Mouse (Mus musculus) frontal cortex, adult (tissue): ENCODE measurements at regions not wholly inside any gene's neighbourhood (a gene's known extent, or its start where the extent isn't known, plus 50 kb on each side); places are given as distances from the start of the nearest gene placed in this dataset.

ENCODE experiments used
- ATAC-seq: cut with Nextera tagmentation; 2 replicates; pipeline ENCODE4 v1.9.2; 2017; ENCODE audit warnings: mild to moderate bottlenecking, moderate library complexity, mixed read lengths; ENCODE audit not compliant: low TSS enrichment

DNA sequence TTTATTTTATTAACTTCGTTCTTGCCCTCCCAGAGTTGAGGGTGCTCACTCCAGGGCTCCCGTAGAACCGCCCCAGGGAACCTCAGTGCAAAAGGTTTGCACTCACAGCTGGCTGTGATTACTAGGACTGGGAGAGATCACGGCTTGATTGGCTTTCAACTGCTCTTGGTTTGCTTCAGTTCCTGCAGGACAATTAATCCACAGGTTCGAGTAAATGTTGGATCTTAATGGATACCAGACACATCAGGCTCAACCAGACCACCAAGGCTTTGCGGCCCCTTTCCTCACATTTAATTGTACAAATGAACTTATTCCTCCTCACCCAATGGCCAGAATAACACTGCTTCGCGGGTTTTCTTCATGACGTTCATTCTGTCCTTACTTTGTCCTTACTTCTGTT, 502.9 kb downstream of the Kcnj2 start:
- no peak for ATAC-seq

DNA sequence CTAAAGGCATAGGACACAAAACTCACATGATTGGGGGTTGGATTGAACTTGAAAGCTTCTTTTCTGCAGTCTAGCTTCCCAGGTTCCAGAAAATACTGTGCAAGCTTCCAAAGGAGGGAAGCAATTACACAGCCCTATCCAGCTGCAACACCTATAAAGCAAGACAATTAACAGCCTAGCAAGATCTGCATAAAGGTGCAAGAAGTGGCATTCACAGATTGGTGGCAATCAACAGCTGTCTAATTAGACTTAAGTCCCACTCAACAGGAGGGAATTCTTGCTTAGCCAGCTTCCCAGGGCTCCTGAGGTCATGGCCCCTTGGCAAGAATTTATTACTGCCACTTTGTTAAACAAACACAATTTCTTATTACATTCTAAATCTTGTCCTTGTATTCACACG, 511.9 kb downstream of the Kcnj2 start:
- ATAC-seq, result no peak

GRCm38 (mm10) chr11:111582980-111583379, 517.0 kb downstream of the Kcnj2 start:
- no peak for ATAC-seq

GRCm38 (mm10) chr11:111583606-111584005, 517.6 kb downstream of the Kcnj2 start:
- ATAC-seq, result no peak

DNA sequence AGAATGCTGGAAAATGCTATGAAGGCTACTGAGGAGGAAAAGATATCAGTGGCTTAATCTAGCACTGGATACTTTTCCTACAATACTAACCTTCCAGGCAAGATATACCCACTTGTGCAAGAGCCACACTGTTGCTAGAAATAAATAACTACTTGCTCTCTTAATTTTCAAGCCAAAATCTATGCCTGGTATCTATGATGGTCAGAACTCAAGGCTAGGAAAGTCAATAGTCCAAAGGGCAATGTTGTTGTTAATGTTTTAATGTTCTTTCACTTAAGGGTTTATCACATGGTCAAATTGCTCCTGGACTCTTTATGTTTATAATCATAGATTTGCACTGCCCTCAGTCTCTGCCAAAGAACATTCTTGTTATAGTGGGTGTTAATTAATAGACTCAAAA, 533.5 kb downstream of the Kcnj2 start:
- ATAC-seq, result no peak

GRCm38 (mm10) chr11:111605146-111605545, 539.2 kb downstream of the Kcnj2 start:
- no peak for ATAC-seq

DNA sequence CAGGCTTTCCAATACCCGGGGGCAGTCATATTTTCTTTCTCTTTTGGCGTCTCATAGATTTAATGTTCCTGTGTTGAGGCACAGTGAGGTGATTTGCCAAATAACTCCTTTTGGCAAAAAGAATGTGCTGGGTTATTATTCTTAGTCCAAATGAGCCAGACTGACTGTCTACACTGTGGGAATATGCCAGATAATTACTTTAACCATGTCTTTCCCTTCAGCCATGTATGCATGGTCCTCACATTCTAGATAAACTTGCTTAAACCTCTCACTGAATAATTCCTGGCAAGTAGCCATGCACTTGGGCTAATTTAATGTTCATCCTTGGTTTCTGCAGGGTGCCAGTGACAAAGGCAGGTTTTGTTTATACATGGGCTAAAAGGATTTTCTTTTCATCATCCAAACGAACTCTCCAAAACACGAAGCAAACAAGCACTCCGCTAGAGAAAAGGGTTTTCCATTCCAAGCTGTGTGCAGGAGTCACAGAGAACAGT, 544.6 kb downstream of the Kcnj2 start:
- ATAC-seq, result no peak

- ATAC-seq, result no peak
These were observed 577.6 kb downstream of the Kcnj2 start for GRCm38 (mm10) chr11:111643603-111644002.

DNA sequence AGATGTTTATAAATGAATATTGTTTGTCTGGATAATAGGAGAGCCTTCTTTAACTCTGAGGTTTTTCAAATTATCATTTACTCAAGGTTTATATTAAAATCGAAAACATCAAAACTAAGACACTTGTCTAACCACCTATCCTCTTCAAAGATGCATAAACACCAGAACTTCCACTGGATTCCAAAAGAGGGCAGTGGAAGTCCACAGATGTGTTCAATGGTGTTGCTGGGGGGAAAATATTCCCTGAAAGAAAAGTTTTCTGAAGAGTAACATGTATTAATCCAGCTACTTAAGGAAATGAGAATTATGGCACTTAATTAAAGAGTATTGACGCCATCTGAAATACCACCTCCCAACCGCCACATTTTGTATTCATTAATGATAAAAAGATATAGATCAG, 586.9 kb downstream of the Kcnj2 start:
- peak; percentile 52; the same call in 1 of the 2 replicates for ATAC-seq

GRCm38 (mm10) chr11:111657778-111658177, 591.8 kb downstream of the Kcnj2 start:
- ATAC-seq, result no peak

DNA sequence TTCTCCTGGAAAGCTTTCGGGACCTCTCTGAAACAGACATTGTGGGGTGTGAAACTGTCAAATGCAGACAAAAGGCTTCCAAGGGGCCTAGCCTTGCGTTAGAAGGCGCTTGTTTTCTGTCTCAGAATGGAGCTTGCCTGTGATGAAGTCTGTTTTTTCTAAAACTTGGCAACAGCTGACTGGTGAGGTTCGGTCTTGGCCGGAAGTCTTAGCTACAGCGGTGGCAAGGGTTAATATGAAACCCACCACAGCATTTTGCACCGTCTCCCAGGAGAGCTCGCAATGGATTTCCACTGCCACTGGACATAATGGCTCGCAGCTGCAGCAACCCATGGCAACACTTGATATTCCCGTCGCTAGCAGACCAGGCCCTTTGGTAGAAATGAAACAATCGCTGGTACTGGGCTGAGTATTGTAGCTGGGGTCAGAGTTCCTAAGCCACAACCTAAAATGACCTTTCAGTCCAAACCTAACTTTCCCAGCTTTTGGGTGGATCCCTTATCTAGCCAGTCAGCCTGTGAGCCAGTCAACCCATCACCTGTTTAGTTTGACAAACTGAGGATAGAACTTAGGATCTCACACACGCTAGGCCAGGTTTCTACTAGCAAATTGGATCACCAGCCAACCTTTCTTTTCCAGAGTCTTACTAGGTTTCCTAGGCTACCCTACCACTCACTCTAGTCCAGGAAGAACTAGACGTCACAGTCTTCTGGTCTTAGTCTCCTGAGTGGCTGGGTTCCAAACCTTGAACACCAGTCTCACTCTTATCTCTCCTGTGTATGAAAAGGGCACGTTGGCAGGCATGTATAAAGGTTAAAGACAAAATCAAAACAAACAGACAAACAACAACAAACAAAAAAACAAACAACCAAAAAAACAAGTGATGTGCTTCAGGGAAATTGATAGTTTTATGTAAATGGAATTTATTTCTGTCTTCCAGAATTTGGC, 592.7 kb downstream of the Kcnj2 start:
- no peak for ATAC-seq

GRCm38 (mm10) chr11:111663269-111663668, 597.3 kb downstream of the Kcnj2 start:
- no peak for ATAC-seq

DNA sequence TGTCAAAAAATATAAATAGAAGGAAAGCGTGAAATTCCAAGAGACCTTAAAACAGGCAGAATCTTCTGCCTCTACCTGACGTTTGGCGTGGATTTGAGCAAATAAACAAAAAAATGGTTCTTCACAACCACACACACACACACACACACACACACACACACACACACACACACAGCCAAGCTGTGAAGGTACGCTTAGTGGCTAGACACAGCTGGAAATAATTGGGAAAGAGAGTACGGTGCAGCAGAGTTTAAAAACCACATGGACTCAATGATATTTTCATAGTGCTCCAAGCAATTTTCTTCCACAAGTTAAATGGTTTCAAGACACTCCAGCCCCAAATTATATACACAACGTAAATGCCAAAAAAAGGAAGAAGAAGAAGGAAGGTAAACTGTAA, 600.4 kb downstream of the Kcnj2 start:
- ATAC-seq, result no peak

- ATAC-seq, result no peak
These were observed 605.9 kb downstream of the Kcnj2 start for GRCm38 (mm10) chr11:111671865-111672264.

GRCm38 (mm10) chr11:111675673-111676072, 609.7 kb downstream of the Kcnj2 start:
- ATAC-seq, result no peak

DNA sequence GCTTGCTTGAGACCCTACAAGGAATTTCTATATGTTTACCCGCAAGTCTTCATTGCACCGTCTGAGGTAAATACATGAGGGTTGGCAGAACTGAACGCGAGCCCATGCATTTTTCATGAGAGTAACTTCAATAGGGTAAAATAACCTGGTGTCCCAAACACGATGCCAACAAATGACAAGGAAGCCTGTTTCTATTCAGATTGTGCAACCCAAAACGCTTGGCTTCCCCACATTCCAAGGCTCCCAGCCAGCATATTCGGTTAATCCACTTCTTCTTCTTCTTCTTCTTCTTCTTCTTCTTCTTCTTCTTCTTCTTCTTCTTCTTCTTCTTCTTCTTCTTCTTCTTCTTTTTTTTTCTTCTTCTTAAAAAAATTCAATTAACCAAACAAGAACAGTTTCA, 616.4 kb downstream of the Kcnj2 start:
- no peak for ATAC-seq

DNA sequence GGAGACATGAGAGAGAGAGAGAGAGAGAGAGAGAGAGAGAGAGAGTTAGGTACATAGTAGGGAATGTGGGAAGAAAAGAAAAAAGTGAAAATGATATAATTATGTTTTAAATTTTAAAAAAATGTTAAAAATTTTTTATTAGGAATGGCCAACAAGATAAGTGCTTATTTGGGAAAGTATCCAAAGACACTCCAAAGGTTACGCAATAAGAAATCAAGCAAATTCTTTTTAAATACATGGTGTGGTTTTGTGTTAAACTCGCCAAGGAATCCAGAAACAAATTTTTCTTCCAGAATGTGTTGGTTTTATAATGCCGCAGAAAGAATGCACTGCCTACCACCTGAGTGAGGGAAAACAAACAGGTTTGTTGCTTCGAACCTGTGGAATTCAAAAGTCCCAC, 617.9 kb downstream of the Kcnj2 start:
- no peak for ATAC-seq

DNA sequence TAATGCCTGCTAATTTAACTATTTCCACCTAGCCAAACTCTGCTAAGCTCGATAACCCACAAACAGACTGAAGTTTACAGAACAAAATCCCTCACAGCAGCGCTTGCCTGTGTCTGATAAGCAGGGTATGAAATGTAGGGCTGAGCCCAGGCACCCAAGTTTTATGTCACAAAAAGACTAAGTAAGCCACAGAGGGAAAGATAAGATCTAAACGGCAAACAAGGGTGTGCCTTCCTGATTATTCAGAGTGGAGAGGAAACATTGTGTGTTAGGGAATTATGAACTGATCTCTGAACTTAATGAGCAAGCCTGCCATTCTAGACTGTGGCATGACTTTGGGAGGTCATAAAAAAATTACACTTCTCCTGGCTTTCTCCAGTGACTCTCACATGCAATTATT, 621.8 kb downstream of the Kcnj2 start:
- ATAC-seq, result no peak

GRCm38 (mm10) chr11:111688186-111688860, 622.4 kb downstream of the Kcnj2 start:
- ATAC-seq, result no peak

DNA sequence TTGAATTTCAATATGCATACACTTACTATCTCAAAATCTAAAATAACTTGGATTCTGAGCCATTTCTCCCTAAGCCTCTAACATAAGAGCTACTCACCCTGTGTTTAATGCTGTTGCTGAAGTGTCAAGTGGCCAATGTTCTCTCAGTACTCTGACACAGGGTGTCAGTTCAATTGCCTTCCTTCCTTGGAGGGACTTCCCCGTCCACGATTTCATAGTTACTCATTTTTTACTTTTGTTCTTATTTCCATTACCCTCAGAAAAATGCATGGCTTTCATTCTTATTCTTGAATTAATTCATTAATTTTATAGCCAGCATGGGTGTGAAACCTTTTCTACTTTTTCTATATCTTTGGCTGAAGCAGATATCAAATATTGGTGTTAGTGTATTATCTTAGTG, 623.9 kb downstream of the Kcnj2 start:
- no peak for ATAC-seq

- no peak for ATAC-seq
These were observed 625.5 kb downstream of the Kcnj2 start for GRCm38 (mm10) chr11:111691512-111691911.

DNA sequence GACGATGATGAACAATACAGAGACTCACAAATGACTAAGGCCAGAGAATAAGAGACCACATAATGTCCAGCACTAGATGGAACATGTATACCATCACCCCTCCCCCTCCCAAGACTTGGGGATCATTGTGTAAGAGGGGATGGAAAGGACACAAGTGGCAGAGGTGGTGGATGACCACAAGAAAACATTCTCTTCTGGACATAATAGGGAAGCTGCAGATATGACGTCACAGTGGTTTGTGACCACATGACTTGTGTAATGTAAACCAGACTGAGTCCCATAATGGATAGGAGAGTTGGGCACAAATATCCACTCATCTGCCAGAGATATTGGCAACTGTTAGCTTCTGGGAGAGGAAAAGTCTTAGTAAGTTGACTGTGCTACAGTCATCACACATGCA, 630.7 kb downstream of the Kcnj2 start:
- ATAC-seq, result no peak

GRCm38 (mm10) chr11:111699862-111700261, 633.9 kb downstream of the Kcnj2 start:
- ATAC-seq, result peak; percentile 91
